Mouse (Mus musculus) spleen, adult 18-20 months (tissue): Measurements from ENCODE around the gene Gm20716.

Source experiments
- DNase-seq, 2 experiments: peaks; one replicate each; pipeline ENCODE4 v3.0.0; 2022; ENCODE audit warnings: mixed read lengths in 2 of 2

Gm20716 gene

DNA sequence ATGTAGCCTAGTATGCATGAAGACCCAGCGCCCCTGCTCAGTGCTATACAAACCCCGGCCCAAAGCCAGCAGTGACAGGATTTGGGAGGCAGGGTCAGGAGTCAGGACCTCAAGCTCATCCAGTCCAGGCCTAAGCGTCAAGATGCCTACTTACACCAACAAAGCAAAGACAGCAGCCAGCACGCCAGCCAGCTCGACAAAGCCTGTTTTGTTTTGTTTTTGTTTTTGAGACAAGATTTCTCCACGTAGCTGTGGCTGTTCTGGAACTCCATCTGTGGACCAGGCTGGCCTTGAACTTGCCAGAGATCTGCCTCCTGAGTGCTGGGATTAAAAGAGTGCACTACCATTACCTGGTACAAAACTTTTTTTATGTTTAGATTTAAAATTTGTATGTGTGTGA lies 6.8 kb downstream of the Gm20716 start:
- DNase-seq, result no peak

DNA sequence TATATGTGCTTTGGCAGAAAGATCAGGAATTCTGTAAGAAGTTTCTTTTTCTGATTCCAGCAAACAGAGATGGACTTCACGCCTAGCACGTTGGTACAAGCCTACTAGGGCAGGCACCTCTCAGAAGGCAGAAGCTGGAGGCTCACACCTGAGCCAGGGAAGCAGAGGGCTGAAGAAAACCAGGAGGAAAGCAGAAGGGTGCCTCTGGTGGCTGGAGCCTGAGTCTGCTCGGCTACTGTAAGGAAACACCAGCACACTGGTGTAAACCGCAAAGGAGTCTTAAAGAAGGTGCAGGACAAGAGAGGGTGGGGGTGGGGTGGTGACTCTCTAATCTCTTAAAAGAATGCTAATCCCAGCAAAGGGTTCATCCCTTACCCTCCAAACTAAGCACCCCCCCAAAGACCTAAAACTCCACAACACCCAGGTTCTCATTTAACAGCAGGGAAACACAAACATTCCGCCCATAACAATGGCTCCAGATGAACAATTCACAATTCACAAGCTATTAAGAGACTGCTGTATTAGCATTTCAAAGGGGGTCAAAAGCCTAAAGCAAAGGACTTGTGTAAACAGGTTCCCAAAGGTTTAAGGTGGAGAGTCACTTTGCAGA lies 16.3 kb downstream of the Gm20716 start:
- no peak for DNase-seq

DNA sequence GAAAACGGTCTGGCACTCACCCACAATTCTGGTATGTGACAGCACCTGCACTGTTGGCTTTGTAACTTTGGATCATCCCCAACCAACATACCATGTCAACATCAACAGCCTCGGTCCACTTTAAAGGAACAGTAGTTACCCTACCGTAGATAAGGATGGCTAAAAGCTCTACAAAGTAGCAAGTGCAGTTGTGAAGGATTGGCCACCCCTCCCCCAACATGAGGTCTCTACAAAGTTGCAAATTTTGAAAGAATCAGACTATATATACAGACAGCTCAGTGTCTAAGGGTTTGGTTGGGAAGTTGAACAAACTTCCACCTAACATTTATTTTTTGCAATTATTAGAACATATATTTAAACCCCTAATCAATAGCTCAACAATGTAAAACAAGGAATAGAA lies 22.3 kb downstream of the Gm20716 start:
- no peak for DNase-seq

DNA sequence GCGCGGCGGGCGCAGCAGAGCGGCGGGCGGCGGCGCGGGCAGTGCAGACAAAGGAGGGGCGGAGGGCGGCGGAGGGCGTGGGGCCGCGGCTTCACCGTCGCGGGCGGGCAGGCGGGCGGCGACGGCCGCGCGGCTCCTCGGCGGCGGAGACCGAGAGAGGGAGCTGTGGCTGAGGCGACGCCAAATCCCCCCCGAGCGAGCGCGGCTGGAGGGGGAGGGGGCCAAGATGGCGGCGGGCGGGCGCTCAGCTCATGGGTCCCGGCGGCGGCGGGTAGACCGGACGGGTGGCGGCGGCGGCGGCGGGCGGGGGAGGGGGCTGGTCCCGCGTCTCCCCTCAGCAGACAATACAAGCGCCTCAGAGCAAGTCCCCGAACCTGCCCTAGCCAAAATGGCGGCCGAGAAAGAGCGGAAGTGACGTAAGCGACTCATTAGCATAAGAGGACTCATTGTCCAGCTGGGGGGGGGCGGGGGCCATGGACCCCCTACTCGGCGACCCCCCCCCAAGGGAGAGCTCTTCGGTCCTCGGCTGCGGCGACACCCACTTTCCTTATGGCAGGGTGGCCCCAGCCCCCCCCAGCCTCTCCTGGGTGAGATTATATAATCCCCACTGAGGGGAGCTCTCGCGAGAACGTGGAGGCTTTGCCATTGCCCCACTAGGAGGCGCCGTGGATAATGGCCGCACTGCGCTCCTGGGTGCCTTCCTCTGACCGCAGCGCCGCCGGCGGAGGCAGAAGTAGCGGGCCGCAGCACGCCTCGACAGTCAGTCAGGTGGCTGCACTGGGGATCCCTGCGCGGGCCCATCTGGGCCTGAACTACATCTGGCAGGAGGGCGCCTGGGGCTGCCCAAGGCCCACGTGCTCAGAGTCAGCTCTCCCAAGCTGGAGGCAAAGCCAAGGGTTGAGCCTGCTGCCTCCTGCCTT lies 23.2 kb downstream of the Gm20716 start, which contains the start of gene Adnp:
Gene Adnp (minus strand): TSS at position 388 of the 920 bp plus-strand sequence.
- DNase-seq, result peak; percentile 93 to 95

DNA sequence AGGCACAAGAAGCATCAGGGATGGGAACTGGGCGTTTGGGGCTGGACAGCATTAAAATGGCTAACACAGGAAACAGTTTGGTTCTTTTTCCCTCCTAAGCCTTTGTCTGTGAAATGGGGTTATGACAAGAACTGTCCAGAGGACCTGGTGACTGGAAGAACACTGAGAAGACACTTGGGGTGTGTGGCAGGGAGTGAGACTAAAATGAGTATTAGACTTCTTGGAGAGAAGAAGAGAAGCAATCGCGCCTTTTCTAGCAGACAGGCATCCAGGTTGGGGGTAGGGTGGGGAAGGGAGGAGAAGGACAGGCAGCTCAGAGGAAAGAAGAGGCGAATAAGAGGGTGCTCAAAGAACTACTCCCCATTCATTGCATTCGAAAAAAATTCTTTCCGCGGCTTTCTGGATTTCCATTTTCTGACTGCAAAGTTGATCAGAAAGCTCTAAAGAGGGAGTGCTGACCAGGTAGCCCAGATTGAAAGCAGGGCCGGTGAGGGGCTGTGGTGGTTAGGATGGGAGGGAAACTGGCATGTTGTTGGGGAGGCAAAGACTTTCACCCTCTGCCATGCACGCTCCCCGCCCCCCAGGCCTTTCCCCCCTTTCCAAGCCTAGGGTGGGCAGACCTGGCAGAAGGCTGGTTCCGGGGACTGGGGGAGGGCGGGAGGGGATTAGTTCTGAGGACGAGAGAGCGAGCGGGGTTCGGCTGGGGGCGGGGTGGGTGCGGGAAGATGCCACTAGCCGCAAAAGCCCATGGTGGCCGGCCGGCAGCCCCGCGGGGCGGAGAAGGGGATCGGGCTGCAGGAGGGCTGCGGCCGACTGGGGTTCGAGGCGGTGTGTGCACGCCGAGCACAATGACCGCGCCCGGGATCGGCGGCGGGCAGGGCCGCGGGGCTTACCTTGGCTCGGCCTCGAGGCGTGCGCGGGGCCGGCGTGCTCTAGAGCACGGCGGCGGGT lies 24.2 kb downstream of the Gm20716 start:
- DNase-seq, result peak; percentile 13 to 44

DNA sequence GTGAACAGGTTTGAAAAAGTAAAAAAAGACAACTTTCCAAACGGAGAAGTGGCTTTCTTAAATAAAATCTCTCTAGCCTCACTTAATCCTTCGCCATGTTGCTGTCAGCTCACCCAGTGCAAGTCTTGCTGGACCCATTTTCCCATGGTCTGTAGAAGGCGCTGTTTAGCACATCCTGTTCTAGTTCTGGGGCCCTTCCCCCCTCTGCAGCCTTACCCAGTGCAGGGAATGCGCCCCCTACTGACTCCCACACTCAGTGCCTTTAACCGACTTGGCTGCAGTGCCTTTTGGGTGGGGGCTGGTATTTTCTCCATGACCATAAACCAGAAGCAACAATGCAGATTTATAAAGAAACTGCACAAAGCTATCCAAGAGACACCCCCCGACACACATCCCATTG lies 24.9 kb downstream of the Gm20716 start:
- peak; percentile 74 to 85 for DNase-seq

DNA sequence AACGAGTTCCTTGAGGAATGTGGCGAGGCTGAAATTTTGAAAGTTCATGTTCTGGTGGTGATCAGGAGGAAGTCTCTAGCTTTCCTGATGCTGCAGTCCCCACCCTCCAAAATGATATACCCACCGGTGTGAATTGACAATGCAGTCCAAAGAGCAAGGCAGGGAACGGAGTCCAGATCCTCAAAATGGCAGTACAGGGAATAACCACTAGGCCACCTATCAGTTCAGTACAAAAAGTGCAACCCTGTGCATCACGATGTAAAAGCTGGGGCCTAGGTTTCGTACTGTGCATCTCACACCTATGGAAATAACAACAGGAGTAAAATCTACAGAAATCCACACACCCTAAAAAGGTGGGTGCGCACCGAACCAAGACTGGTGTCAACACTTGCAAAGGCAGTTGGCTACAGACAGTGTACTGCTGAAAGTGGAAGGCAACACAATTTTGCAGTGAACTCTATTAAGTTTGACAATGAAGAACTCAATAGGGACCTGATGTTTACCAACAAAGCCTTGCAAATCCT lies 25.6 kb downstream of the Gm20716 start:
- DNase-seq, result no peak

DNA sequence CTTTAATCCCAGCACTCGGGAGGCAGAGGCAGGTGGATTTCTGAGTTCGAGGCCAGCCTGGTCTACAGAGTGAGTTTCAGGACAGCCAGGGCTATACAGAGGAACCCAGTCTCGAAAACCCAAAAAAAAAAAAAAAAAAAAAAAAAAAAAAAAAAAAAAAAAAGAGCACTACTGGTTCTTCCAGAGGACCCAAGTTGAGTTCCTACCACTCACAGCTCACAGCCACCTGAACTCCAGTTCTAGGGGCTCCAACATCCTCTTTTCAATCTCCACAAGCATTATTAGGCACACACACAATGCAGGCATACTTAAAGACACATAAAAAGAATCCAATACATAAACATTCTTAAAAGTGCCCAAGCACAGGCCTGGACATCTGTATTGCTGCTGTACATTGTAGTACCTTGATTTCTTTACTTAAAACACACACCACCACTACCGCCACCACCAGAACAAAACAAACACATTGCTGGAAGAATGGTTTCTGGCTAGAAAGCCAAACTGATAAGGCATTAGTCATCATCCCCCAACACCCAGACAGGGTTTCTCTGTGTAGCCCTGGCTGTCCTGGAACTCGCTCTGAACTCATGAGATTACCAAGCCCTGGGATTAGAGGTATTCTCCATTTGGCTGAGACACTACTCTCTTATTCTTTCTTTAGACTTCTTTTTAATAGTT lies 30.0 kb downstream of the Gm20716 start:
- DNase-seq, result no peak

DNA sequence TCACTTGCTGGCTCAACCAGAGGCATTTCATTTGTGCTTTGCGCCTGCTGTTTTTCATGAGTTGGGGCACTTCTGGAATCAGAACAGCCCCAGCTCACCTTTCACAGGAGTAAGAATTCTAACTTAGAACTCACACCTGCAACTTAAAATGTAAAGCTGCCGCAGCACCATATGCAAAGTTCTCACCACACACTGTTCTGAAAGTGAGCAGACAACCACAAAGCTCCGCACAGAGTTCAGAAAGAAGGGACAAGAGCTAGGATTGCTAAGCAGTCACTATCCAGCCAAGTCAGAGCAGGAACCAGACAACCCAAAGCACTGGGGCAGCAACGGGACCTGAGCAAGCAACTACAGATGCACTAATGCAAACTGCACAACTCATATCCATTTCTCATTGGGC lies 30.7 kb downstream of the Gm20716 start:
- DNase-seq, result no peak

DNA sequence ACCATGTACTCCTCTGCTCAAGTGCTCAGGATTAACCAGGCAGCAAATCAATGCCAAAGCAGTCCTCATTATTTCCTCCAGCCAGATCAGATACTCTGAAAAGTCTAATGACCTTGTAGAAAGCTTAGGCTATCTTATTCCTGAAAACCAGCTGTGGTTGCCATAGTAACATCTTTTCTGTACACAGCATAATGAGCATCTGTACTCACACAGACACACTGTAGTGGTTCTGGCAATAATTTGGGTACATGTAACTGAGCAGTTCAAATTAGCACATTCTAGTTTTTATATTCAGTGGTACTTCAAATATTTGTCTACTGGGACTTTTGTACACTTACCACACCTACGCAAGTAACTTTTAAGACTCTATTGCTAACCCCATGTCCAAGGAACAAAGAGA lies 31.7 kb downstream of the Gm20716 start:
- no peak for DNase-seq

DNA sequence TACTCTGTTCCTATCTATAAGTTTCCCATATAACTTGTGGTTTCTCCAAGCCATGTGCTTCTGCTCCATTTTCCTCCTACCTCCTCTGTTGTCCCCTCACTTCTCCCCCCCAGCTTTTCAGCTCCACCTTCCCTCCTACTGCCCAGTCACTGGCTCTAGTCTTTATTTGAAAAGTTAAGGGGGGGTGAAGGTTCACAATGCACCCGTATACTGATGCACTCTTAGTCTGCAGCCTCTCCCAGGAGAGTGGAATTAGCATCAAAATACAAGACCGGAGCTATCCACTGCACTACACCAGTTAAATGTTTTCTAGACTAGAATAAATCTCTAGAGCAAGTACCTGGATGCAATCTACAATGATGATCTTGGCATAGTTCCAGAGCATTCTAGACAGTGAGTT lies 34.4 kb downstream of the Gm20716 start:
- DNase-seq, result no peak

DNA sequence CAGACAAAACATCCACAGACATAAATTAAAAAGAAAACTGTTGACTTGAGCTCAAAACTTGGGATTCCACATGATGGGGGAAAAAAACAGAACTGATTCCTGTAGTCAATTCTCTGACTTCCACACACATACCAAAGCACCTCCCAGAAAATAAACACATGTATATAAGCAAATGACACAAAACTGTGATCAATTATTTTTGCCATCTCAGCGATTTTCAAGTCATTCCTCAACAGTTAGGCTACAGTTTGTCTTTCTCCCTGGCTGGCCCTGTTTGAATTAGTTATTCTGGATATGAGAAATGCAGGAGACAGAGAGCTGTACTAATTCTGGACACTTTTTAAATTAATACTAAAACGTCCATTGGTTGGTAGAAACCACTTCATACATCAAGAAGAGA lies 36.5 kb downstream of the Gm20716 start:
- no peak for DNase-seq

DNA sequence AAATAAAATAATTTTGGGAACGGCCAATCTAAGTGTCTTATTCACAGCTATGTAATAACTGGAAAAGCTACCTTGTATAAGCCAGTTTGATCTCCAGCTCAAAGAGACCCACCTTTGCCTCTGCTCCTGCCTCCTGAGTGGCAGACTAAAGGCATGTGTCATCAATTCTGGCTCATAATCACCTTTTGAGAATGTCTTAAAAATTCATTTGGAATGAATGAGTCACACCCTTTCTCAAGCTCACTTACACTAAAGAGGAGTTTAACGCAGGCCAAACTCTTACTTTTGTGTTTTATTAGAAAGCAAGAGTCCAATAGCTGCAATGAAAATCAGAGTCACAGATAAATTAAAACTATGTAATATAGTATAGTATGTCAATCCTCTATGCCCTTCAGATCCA lies 38.3 kb downstream of the Gm20716 start:
- DNase-seq, result no peak

DNA sequence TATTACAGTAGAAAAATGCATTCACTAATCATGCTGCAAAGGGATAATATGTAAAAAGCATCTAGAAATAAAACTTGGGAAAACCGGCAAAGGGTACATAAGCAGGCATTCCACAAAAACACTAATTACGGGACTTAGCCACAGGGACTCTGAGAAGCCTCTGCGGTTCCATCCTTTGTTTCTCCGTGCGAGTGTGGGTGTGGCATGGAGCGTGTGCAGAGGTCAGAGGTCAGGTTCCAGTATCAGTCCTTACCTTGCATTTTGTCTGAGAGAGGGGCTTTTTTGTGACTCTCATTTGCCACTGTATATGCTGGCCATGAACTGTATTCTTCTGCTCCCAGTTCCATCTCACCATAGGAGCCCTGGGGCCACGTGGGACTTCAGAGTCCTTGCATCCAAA lies 54.2 kb downstream of the Gm20716 start:
- no peak for DNase-seq

DNA sequence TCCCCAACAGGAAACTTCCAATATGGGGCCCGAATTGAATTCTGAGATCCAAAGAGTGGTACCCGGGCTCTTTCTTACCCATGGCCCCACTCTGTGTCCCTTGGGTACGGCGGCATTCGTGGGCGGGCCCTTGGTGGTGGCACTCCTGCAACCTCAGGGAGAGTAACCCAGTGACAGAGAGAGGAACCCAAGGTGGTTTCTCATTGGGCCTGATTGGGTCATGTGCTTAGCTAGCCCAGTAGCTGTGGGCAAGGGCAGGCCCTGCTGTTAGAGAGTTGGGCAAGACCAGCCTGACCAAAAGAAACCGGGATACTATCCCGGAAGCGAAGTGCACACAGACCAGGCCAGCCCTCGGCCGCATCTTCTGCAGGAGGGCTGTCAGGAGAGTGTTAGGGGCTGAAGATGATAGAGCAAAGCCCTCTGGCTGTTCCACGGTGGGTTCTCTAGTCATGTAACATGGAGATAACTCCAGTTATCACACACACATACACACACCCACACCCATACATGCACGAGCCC lies 59.9 kb downstream of the Gm20716 start:
- peak; percentile 52 to 63 for DNase-seq

DNA sequence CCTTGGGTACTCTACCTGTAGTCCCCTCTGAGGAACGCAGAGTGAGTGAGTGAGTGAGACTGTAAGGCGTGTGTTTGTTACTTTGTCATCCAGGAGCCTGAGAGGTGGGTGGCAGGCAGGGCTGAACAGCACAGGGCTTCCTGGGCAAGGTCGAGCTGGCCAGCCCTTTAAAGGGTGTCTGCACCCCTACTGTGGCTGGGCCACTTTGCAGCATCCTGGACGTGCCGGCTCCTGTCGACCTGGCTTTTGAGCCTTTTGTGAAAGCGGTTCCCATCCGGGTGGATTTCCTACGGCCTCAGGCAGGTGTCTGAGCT lies 60.4 kb downstream of the Gm20716 start:
- DNase-seq, result no peak

DNA sequence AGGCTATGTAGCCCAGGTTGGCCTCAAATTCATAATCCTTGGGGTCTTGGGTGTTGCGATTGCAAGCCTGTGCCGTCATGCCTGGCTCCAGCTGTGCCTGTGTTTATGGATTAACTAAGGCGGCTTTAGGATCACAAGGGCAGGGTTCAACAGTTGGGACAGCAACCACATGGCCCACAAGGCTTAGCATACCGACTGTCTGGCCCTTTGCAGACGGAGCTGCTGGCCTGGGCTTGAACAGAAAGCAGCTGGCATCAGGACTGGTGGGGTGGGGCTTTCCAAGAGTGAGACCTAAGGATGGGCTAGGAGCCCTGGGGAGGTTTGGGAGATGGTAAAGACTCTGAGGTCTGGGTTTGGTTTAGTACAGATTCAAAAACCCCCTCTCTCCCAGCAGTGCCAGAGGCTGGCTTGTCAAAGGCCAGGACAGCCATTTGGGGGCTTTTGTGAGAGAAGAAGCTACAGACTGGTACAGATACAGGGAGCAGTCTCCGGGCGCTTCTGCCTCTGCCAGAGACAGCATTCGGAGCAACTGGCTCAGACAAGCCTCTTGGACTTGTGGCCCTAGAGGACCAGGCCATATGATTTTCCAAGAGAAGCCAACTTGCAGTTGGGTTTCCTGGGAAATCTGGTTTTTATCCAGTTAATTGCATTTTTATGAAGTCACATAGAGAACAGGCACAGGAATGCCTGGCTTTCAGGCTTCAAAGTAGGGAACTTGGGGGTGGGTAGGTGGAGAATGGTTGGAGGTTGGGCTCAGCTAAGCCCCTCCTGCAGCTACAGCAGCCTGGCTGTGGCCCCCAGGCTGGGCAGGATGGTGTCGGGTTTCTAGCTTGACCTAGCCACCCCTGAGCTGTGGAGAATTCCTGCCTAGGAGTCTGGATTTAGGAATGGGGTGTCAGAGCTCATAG lies 61.0 kb downstream of the Gm20716 start:
- DNase-seq, result no peak

DNA sequence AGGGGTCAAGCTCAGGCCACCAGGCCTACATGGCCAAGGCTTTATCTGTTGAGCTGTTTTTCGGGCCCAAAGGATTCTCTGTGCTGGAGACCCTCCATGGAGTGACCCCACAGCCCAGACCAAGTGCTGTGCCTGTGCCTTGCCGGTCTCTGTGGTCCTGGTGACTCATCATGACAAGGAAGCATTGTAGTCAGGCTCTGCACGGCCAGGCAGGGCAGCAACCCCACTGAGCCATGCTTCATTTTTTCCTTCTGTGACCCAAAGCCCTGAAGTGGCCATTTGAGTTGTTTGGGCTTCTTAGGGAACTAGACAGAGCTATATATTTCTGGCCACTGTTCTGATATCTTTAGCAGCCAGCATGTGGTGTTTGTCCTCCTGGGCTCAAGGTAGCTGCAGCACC lies 62.4 kb downstream of the Gm20716 start:
- DNase-seq, result no peak

DNA sequence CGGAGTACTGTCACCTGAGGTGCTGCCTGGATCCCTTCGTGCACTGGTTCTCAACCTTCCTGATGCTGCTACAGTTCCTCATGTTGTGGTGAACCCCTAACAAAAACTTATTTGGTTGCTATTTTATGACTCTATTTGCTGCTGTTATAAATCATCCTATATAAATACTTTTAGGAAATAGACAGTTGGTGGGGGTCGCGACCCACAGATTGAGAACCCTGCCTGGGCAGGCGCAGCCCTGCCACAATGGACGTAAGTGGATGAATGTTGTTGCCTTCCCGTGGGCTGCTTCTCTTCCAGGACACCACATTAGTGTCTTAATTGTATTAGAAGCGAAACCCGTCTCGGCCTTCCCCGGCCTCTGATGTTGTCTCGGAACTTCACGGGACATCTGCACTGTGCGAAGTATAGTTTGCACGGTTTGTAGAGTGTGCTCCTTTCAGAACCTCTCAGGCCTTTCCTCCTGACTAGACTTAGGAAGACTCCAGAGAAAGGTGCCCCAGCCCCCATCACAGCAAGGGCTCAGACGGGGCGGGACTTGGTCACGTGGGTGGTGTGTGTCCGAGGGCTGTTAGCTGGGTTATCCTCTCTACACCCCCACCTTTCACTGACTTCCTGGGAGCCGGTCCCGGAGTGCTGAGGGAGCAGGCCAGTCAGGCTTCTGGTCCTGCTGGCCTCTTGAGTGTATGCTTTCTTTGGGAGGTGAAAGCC lies 63.3 kb downstream of the Gm20716 start:
- no peak for DNase-seq

DNA sequence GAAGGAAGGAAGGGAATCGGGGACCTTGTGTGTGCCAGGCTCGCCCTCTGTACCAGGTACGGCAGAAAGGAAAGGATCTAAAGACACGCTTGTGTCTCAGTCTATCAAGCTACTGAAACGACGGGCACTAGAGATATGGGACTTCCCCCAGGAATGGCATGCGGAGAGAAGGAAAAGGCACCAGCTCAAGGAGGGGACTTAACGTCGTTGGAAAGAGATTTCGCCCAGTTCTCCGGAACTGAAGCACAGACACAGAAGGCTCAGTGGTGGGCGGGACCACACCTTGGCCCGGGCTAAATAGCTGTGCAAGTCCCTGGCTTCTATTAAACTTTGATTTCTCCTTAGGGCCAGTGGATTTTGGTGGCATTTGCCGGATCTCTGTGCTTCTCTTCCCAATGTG lies 68.2 kb downstream of the Gm20716 start:
- DNase-seq, result no peak
